ENCODE assay signal across 9 mouse cellular contexts in genomic region chr3:83416536-83416935, GRCm38 (mm10).
DNase-seq lines count a peak whose midpoint lies in the region; ATAC-seq and TF ChIP-seq lines count a peak whose summit lies in the region.
"Had no signal": no experiment of that assay in that cellular context is flagged by ENCODE, and none has a peak within 500 bp of the region (broad histone marks: within the 10 kb centered on the region; RNA-seq: fewer than 3 reads in every experiment).

No protein-coding gene starts in this region.

- no peak overlapping the region for H3K9ac ChIP-seq in liver, adult 2 months (ENCODE audit: low read depth, low read length)
- H3K9ac ChIP-seq: embryonic facial prominence, embryonic 13.5 days had no signal

- H3K4me1 ChIP-seq in liver, adult 2 months (ENCODE audit: control insufficient read depth, insufficient read depth, low read length): no peaks in the 10 kb centered on the region
- H3K4me1 ChIP-seq: embryonic facial prominence, embryonic 13.5 days had no signal

- H3K79me2 ChIP-seq in liver, adult 2 months (ENCODE audit: control insufficient read depth, insufficient read depth, low read length): no peaks in the 10 kb centered on the region

- no peak overlapping the region for H3K27ac ChIP-seq in liver, adult 2 months (replicated peaks; ENCODE audit: insufficient read depth, low read depth, low read length)
- H3K27ac ChIP-seq: embryonic facial prominence, embryonic 13.5 days had no signal

- no peak for DNase-seq in frontal cortex, postnatal 25 days (ENCODE audit: low spot score in 2 of 2)
- no peak for DNase-seq in liver, adult 2 months (ENCODE audit: extremely low read depth, low read depth, low spot score)
- no peak for DNase-seq in liver
- DNase-seq in brain, adult 2 months (ENCODE audit: low read depth, low spot score): peak; percentile 17
- peak; percentile 10 for DNase-seq in lung, postnatal 25 days (ENCODE audit: low spot score)
- DNase-seq in cerebellum, postnatal 36 days: no peak

- no peak overlapping the region for H3K4me3 ChIP-seq in liver, adult 2 months (ENCODE audit: insufficient read depth, low read depth, low read length)
- H3K4me3 ChIP-seq: embryonic facial prominence, embryonic 13.5 days had no signal

- ATAC-seq in frontal cortex, adult (ENCODE audit: low TSS enrichment): 0 out of 2 replicates have a peak, but pooled peaks have one; percentile 57
- ATAC-seq in granulocyte monocyte progenitor cell, adult 5-6 weeks (replicated peaks; ENCODE audit: poor library complexity, severe bottlenecking): no peak

- TF ChIP-seq POLR2A in liver, adult 2 months (IDR thresholded peaks at IDR 0.05; ENCODE audit: extremely low read depth, insufficient read depth, low read length): no peak

- TF ChIP-seq CTCF in liver, adult 2 months (IDR thresholded peaks at IDR 0.05; ENCODE audit: low read depth, low read length): peak; percentile 22; the same call in 1 of the 2 replicates

- no peaks in the 10 kb centered on the region for H3K27me3 ChIP-seq in liver, adult 2 months (ENCODE audit: control insufficient read depth, insufficient read depth, low read length)
- H3K27me3 ChIP-seq: embryonic facial prominence, embryonic 13.5 days had no signal

- no peaks in the 10 kb centered on the region for H3K36me3 ChIP-seq in liver, adult 2 months (ENCODE audit: control insufficient read depth, insufficient read depth, low read length)
- H3K36me3 ChIP-seq: embryonic facial prominence, embryonic 13.5 days had no signal

Comparison
In these comparisons a context has a peak if more than half of its experiments do, and no peak if none do; other contexts are left out.
1. DNase-seq: peak in brain, adult 2 months (single experiment) and lung, postnatal 25 days (single experiment); none in frontal cortex, postnatal 25 days (0 of 2), liver, adult 2 months (single experiment), liver (single experiment) and cerebellum, postnatal 36 days (0 of 2).